Mouse (Mus musculus) embryo, embryonic 11.5 days (tissue): ENCODE measurements around the gene Atxn2.

Source experiments
- DNase-seq: peaks from one replicate; pipeline ENCODE4 v3.0.0-alpha.2; 2012; ENCODE audit warnings: low read depth, low spot score

Atxn2 gene

GRCm38 (mm10) chr5:121816611-121817010, 105.5 kb downstream of the Atxn2 start:
- DNase-seq, result no peak

GRCm38 (mm10) chr5:121817551-121817950, 106.4 kb downstream of the Atxn2 start:
- no peak for DNase-seq

- DNase-seq, result no peak
These were observed 107.3 kb downstream of the Atxn2 start for GRCm38 (mm10) chr5:121818401-121818800.

GRCm38 (mm10) chr5:121818862-121819261, 107.7 kb downstream of the Atxn2 start:
- DNase-seq, result no peak

GRCm38 (mm10) chr5:121819559-121819958, 108.4 kb downstream of the Atxn2 start:
- DNase-seq, result no peak

- no peak for DNase-seq
These were observed 109.0 kb downstream of the Atxn2 start for GRCm38 (mm10) chr5:121820161-121820560.

GRCm38 (mm10) chr5:121820657-121821056, 109.5 kb downstream of the Atxn2 start:
- DNase-seq, result no peak

GRCm38 (mm10) chr5:121821116-121821515, 110.0 kb downstream of the Atxn2 start:
- DNase-seq, result no peak

GRCm38 (mm10) chr5:121821552-121821951, 110.4 kb downstream of the Atxn2 start:
- DNase-seq, result no peak

GRCm38 (mm10) chr5:121822786-121823505, 111.8 kb downstream of the Atxn2 start:
- no peak for DNase-seq

- DNase-seq, result no peak
These were observed 112.5 kb downstream of the Atxn2 start for GRCm38 (mm10) chr5:121823668-121824067.

- DNase-seq, result no peak
These were observed 113.0 kb downstream of the Atxn2 start for GRCm38 (mm10) chr5:121824121-121824520.

GRCm38 (mm10) chr5:121825606-121826005, 114.5 kb downstream of the Atxn2 start:
- DNase-seq, result no peak

- DNase-seq, result no peak
These were observed 116.7 kb downstream of the Atxn2 start for GRCm38 (mm10) chr5:121827876-121828275.

GRCm38 (mm10) chr5:121828491-121829432, 117.6 kb downstream of the Atxn2 start:
- no peak for DNase-seq

GRCm38 (mm10) chr5:121831002-121831601, 120.0 kb downstream of the Atxn2 start:
- no peak for DNase-seq

- DNase-seq, result no peak
These were observed 121.4 kb downstream of the Atxn2 start for GRCm38 (mm10) chr5:121832376-121833155.

- DNase-seq, result no peak
These were observed 122.0 kb downstream of the Atxn2 start for GRCm38 (mm10) chr5:121833159-121833558.

GRCm38 (mm10) chr5:121833572-121834240, 122.6 kb downstream of the Atxn2 start:
- no peak for DNase-seq

GRCm38 (mm10) chr5:121834241-121834606, 123.1 kb downstream of the Atxn2 start:
- DNase-seq, result no peak
